Mouse (Mus musculus): ENCODE results near the gene St6galnac1. TPM values are rescaled to one million over a fixed set of nuclear protein-coding genes. Genes with fewer than 3 reads are reported as not detected.
"Not testable (repeated sequence)": the region's sequence is repeated elsewhere in the genome, so short reads cannot be mapped to it uniquely, and the experiment has no call there.

The St6galnac1 gene
- polyA plus RNA-seq (2014; fragmentation: Nextera tagmentation; extraction: Ambion mirVana) = not detected in 2 replicates

- Histone ChIP-seq H3K9me3 (ENCODE audit: control insufficient read depth, low read length) (no peaks in the 10 kb centered on the region), H3K27ac (ENCODE audit: low read depth, low read length) (no peak within 1 kb of the TSS), H3K4me1 (ENCODE audit: control insufficient read depth, insufficient read depth, low read length) (no peaks in the 10 kb centered on the region), H3K4me2 (replicated peaks; ENCODE audit: low read depth, low read length) (no peak within 1 kb of the TSS), H3K4me3 (ENCODE audit: low read length) (no peak within 1 kb of the TSS), H3K9ac (ENCODE audit: low read depth, low read length) (no peak within 1 kb of the TSS), H3K27me3 (ENCODE audit: control insufficient read depth, insufficient read depth, low read length) (no peaks in the 10 kb centered on the region), H3K36me3 (ENCODE audit: control insufficient read depth, insufficient read depth, low read length) (no peaks in the 10 kb centered on the region)
- 84% methylated on average over 7 of the region's 7 CpGs for WGBS
- ATAC-seq (ENCODE audit: low FRiP score, low TSS enrichment) = no peak
Measured at GRCm38 (mm10) chr11:116775407-116775806, at the start of gene St6galnac1. TSS of gene St6galnac1 (minus strand) at chr11:116775507.

- H3K27me3 ChIP-seq (ENCODE audit: control insufficient read depth, insufficient read depth, low read length); H3K9ac ChIP-seq (ENCODE audit: low read depth, low read length); H3K4me3 ChIP-seq (ENCODE audit: low read length); ATAC-seq (ENCODE audit: low FRiP score, low TSS enrichment); H3K4me2 ChIP-seq (replicated peaks; ENCODE audit: low read depth, low read length); H3K9me3 ChIP-seq (ENCODE audit: control insufficient read depth, low read length); H3K27ac ChIP-seq (ENCODE audit: low read depth, low read length); H3K36me3 ChIP-seq (ENCODE audit: control insufficient read depth, insufficient read depth, low read length): not testable (repeated sequence)
- 95% methylated on average over 10 of the region's 10 CpGs for WGBS
- H3K4me1 ChIP-seq (ENCODE audit: control insufficient read depth, insufficient read depth, low read length) = peaks cover 32% of the 10 kb centered on the region
Measured at GRCm38 (mm10) chr11:116823885-116824284, 48.6 kb upstream of the St6galnac1 start.

GRCm38 (mm10) chr11:116823255-116823654 lies 47.9 kb upstream of the St6galnac1 start:
- H3K27me3 ChIP-seq (ENCODE audit: control insufficient read depth, insufficient read depth, low read length) = no peaks in the 10 kb centered on the region
- 98% methylated on average over 2 of the region's 2 CpGs for WGBS
- no peak overlapping the region for H3K27ac ChIP-seq (ENCODE audit: low read depth, low read length)
- no peak overlapping the region for H3K4me3 ChIP-seq (ENCODE audit: low read length)
- H3K4me2 ChIP-seq (replicated peaks; ENCODE audit: low read depth, low read length) = no peak overlapping the region
- H3K9me3 ChIP-seq (ENCODE audit: control insufficient read depth, low read length) = no peaks in the 10 kb centered on the region
- no peak overlapping the region for H3K9ac ChIP-seq (ENCODE audit: low read depth, low read length)
- H3K36me3 ChIP-seq (ENCODE audit: control insufficient read depth, insufficient read depth, low read length) = no peaks in the 10 kb centered on the region
- ATAC-seq (ENCODE audit: low FRiP score, low TSS enrichment) = no peak
- peaks cover 32% of the 10 kb centered on the region for H3K4me1 ChIP-seq (ENCODE audit: control insufficient read depth, insufficient read depth, low read length)

- 92% methylated on average over 10 of the region's 10 CpGs for WGBS
- Histone ChIP-seq H3K9ac (ENCODE audit: low read depth, low read length) (no peak overlapping the region), H3K36me3 (ENCODE audit: control insufficient read depth, insufficient read depth, low read length) (no peaks in the 10 kb centered on the region), H3K27me3 (ENCODE audit: control insufficient read depth, insufficient read depth, low read length) (no peaks in the 10 kb centered on the region), H3K27ac (ENCODE audit: low read depth, low read length) (no peak overlapping the region), H3K4me3 (ENCODE audit: low read length) (no peak overlapping the region), H3K9me3 (ENCODE audit: control insufficient read depth, low read length) (no peaks in the 10 kb centered on the region), H3K4me2 (replicated peaks; ENCODE audit: low read depth, low read length) (no peak overlapping the region), H3K4me1 (ENCODE audit: control insufficient read depth, insufficient read depth, low read length) (peaks cover 32% of the 10 kb centered on the region)
- no peak for ATAC-seq (ENCODE audit: low FRiP score, low TSS enrichment)
Measured at GRCm38 (mm10) chr11:116822626-116823025, 47.3 kb upstream of the St6galnac1 start.

GRCm38 (mm10) chr11:116822215-116822614 lies 46.9 kb upstream of the St6galnac1 start:
- Histone ChIP-seq H3K9ac (ENCODE audit: low read depth, low read length) (no peak overlapping the region), H3K4me1 (ENCODE audit: control insufficient read depth, insufficient read depth, low read length) (peaks cover 29% of the 10 kb centered on the region), H3K9me3 (ENCODE audit: control insufficient read depth, low read length) (no peaks in the 10 kb centered on the region), H3K4me3 (ENCODE audit: low read length) (no peak overlapping the region), H3K4me2 (replicated peaks; ENCODE audit: low read depth, low read length) (no peak overlapping the region), H3K27ac (ENCODE audit: low read depth, low read length) (no peak overlapping the region), H3K27me3 (ENCODE audit: control insufficient read depth, insufficient read depth, low read length) (no peaks in the 10 kb centered on the region), H3K36me3 (ENCODE audit: control insufficient read depth, insufficient read depth, low read length) (no peaks in the 10 kb centered on the region)
- WGBS = 79% methylated on average over 10 of the region's 10 CpGs
- ATAC-seq (ENCODE audit: low FRiP score, low TSS enrichment) = no peak

- Histone ChIP-seq H3K9me3 (ENCODE audit: control insufficient read depth, low read length) (no peaks in the 10 kb centered on the region), H3K27ac (ENCODE audit: low read depth, low read length) (no peak overlapping the region), H3K27me3 (ENCODE audit: control insufficient read depth, insufficient read depth, low read length) (no peaks in the 10 kb centered on the region), H3K9ac (ENCODE audit: low read depth, low read length) (no peak overlapping the region), H3K36me3 (ENCODE audit: control insufficient read depth, insufficient read depth, low read length) (no peaks in the 10 kb centered on the region), H3K4me3 (ENCODE audit: low read length) (no peak overlapping the region), H3K4me1 (ENCODE audit: control insufficient read depth, insufficient read depth, low read length) (peaks cover 23% of the 10 kb centered on the region), H3K4me2 (replicated peaks; ENCODE audit: low read depth, low read length) (no peak overlapping the region)
- no peak for ATAC-seq (ENCODE audit: low FRiP score, low TSS enrichment)
- WGBS = 69% methylated on average over 13 of the region's 13 CpGs
Measured at GRCm38 (mm10) chr11:116821057-116821940, 46.0 kb upstream of the St6galnac1 start.

GRCm38 (mm10) chr11:116819932-116820593 lies 44.8 kb upstream of the St6galnac1 start:
- no peak for ATAC-seq (ENCODE audit: low FRiP score, low TSS enrichment)
- Histone ChIP-seq H3K9ac (ENCODE audit: low read depth, low read length) (no peak overlapping the region), H3K27ac (ENCODE audit: low read depth, low read length) (no peak overlapping the region), H3K4me3 (ENCODE audit: low read length) (no peak overlapping the region), H3K9me3 (ENCODE audit: control insufficient read depth, low read length) (no peaks in the 10 kb centered on the region), H3K36me3 (ENCODE audit: control insufficient read depth, insufficient read depth, low read length) (no peaks in the 10 kb centered on the region), H3K4me2 (replicated peaks; ENCODE audit: low read depth, low read length) (no peak overlapping the region), H3K4me1 (ENCODE audit: control insufficient read depth, insufficient read depth, low read length) (peaks cover 23% of the 10 kb centered on the region), H3K27me3 (ENCODE audit: control insufficient read depth, insufficient read depth, low read length) (no peaks in the 10 kb centered on the region)
- 90% methylated on average over 5 of the region's 5 CpGs for WGBS

GRCm38 (mm10) chr11:116818722-116819121 lies 43.4 kb upstream of the St6galnac1 start:
- no peak overlapping the region for H3K27ac ChIP-seq (ENCODE audit: low read depth, low read length)
- H3K4me3 ChIP-seq (ENCODE audit: low read length) = no peak overlapping the region
- H3K36me3 ChIP-seq (ENCODE audit: control insufficient read depth, insufficient read depth, low read length) = no peaks in the 10 kb centered on the region
- peaks cover 34% of the 10 kb centered on the region for H3K4me1 ChIP-seq (ENCODE audit: control insufficient read depth, insufficient read depth, low read length)
- H3K4me2 ChIP-seq (replicated peaks; ENCODE audit: low read depth, low read length) = no peak overlapping the region
- H3K9me3 ChIP-seq (ENCODE audit: control insufficient read depth, low read length) = no peaks in the 10 kb centered on the region
- no peaks in the 10 kb centered on the region for H3K27me3 ChIP-seq (ENCODE audit: control insufficient read depth, insufficient read depth, low read length)
- H3K9ac ChIP-seq (ENCODE audit: low read depth, low read length) = no peak overlapping the region; the same call in 1 of the 2 replicates
- no peak for ATAC-seq (ENCODE audit: low FRiP score, low TSS enrichment)
- 41% methylated on average over 8 of the region's 8 CpGs for WGBS

GRCm38 (mm10) chr11:116817567-116817966 lies 42.3 kb upstream of the St6galnac1 start:
- WGBS = 96% methylated on average over 5 of the region's 5 CpGs
- no peak overlapping the region for H3K4me3 ChIP-seq (ENCODE audit: low read length)
- H3K27ac ChIP-seq (ENCODE audit: low read depth, low read length) = no peak overlapping the region
- H3K36me3 ChIP-seq (ENCODE audit: control insufficient read depth, insufficient read depth, low read length) = no peaks in the 10 kb centered on the region
- no peaks in the 10 kb centered on the region for H3K9me3 ChIP-seq (ENCODE audit: control insufficient read depth, low read length)
- no peaks in the 10 kb centered on the region for H3K27me3 ChIP-seq (ENCODE audit: control insufficient read depth, insufficient read depth, low read length)
- peaks cover 45% of the 10 kb centered on the region for H3K4me1 ChIP-seq (ENCODE audit: control insufficient read depth, insufficient read depth, low read length)
- no peak overlapping the region for H3K4me2 ChIP-seq (replicated peaks; ENCODE audit: low read depth, low read length)
- no peak overlapping the region for H3K9ac ChIP-seq (ENCODE audit: low read depth, low read length)
- no peak for ATAC-seq (ENCODE audit: low FRiP score, low TSS enrichment)

Data from kidney, embryonic 14.5 days (tissue).